Mouse (Mus musculus) monocyte, adult 2 months (primary cell): Measurements from ENCODE around the gene Nek7.

Experiments
- DNase-seq, 2 experiments: peaks; one replicate each; pipeline ENCODE4 v3.0.0; 2022; ENCODE audit warnings: low spot score in 2 of 2, low read depth in 1 of 2

The Nek7 gene

DNA sequence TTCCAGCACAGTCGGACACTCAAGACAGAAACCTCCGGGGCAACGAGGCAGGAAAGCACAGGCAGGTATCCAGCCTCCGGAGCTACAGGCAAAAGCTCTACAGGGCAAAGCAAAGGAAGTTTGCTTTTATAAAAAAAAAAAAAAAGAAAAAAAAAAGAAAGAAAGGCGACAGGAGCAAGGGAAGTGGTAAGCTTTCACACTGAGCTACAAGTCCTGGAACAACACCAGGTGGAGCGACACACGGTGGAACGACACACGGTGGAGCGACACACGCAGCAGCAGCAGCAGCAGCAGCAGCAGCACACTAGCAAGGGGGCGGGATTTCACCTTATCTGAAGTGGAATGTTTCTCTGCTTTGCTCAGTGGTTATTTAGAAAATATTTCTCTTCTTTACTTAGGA, 10.8 kb downstream of the Nek7 start:
- DNase-seq = no peak

- no peak for DNase-seq
These were observed 11.6 kb downstream of the Nek7 start for GRCm38 (mm10) chr1:138608336-138608735.

GRCm38 (mm10) chr1:138607862-138608261, 12.1 kb downstream of the Nek7 start:
- no peak for DNase-seq

- no peak for DNase-seq
These were observed 13.2 kb downstream of the Nek7 start for GRCm38 (mm10) chr1:138606771-138607170.

GRCm38 (mm10) chr1:138604736-138605135, 15.2 kb downstream of the Nek7 start:
- no peak for DNase-seq

DNA sequence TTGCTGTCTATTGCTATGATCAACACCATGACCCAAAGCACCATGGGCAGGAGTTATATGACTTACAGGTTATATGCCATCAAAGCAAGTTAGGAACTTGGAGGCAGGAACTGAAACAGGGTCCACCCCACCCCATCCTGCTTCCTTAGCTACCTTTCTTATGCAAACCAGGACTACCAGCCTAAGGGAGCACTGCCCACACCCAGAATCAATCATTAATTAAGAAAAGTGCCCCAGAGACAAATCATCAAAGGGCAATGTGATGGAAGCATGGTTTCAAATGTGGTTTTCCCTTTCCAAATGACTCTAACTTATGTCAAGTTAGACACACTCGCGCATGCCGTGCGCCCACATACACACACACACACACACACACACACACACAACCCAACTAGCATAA, 16.0 kb downstream of the Nek7 start:
- DNase-seq = no peak

DNA sequence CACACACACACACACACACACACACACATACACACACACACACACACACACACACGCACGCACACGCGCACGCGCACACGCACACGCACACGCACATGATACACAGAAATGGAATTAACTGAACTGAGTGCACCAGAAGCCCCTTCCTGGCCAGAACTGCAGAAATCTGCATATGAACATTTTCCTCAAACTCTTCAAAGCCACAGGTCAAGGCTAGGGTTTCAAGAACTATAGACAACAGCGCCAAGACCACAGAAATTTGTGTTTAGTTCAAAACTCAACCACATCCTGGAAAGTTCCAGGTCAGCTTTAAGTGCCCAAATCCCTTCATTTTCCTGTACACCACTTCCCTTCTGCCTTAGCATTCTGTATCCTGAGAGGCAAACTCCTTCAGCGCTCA, 21.9 kb downstream of the Nek7 start:
- no peak for DNase-seq

GRCm38 (mm10) chr1:138596127-138596706, 23.7 kb downstream of the Nek7 start:
- no peak for DNase-seq

DNA sequence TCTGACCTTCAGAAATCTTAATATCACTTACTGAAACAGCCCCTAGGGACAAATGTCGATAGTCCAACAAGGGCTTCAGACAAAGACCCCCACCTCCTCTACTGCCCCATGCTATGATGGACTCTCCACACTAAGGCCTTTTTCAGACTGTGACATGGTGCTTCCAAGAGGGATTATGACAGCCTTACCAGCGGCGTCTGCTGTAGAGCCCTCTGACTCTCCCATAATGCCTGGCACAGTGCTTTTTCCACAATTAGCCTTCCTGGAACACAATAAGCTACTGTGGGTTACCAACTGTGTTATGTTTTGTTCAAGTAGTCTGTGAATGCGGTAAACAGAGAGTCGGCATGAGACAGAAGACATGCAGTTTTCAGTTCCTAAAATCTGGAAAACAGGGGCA, 25.0 kb downstream of the Nek7 start:
- no peak for DNase-seq

- no peak for DNase-seq
These were observed 26.0 kb downstream of the Nek7 start for GRCm38 (mm10) chr1:138593922-138594321.

DNA sequence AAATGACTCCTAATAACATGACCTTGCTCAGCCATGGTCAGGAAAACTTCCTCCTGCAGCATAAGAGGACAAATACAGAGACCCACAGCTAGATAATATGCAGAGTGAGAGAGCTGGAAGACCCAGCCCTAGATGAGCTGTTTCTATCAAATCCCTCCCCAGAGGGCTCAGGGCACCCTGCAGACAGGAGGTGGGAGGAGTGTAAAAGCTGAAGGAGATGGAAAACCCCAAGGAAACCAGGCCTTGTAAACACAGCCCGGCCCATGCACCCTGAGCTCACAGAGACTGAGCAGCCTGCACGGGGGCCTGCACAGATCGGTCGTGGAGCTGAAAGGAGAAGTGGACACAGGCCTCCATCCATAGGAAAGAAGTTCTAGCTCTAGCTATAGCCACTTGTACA, 27.5 kb downstream of the Nek7 start:
- no peak for DNase-seq

GRCm38 (mm10) chr1:138590451-138591022, 29.4 kb downstream of the Nek7 start:
- DNase-seq = no peak

GRCm38 (mm10) chr1:138589126-138589525, 30.8 kb downstream of the Nek7 start:
- no peak for DNase-seq

DNA sequence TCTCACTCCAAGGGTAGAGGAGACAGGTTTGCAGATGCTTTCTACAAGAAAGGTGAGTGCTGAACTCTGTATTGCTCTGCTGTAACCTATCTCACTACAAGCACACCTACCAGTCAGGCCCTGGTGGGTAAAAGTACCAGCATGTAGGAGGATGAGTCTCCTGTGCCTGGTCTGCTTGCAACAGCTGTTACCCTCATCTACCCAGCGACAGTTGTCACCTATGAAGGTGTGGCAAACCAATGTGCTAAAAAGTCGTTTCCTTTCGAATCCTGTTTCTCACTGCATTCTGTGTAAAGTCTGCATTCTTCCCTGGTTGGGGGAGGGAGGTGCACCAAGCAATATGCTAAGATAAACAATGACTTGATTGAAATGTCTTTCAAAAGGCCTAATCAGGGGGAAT, 32.1 kb downstream of the Nek7 start:
- DNase-seq = no peak

- no peak for DNase-seq
These were observed 33.0 kb downstream of the Nek7 start for GRCm38 (mm10) chr1:138586891-138587290.

- DNase-seq = no peak
These were observed 35.4 kb downstream of the Nek7 start for GRCm38 (mm10) chr1:138584423-138585013.

- DNase-seq = no peak
These were observed 37.7 kb downstream of the Nek7 start for GRCm38 (mm10) chr1:138582225-138582624.

- DNase-seq = no peak
These were observed 40.0 kb downstream of the Nek7 start for GRCm38 (mm10) chr1:138579822-138580492.

GRCm38 (mm10) chr1:138579207-138579606, 40.7 kb downstream of the Nek7 start:
- no peak for DNase-seq

DNA sequence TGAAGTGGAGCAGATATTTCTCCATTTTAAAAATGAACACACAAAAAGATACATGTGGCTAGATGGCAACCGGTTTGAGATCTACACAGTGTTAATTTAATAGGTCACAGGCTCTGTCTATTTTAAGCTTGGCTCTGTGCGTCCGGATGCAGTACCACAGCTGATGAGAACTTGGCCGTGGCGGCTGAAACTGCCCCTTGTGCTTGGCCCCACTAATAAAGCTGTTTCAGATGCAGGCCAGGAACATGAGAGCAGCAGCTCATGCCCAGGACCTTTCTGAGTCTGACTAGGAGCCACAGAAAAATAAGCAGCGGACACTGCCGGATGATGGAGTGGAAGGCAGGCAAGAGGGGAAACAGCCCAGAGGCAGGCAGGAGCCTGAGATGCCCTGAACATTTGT, 43.1 kb downstream of the Nek7 start:
- DNase-seq = no peak

DNA sequence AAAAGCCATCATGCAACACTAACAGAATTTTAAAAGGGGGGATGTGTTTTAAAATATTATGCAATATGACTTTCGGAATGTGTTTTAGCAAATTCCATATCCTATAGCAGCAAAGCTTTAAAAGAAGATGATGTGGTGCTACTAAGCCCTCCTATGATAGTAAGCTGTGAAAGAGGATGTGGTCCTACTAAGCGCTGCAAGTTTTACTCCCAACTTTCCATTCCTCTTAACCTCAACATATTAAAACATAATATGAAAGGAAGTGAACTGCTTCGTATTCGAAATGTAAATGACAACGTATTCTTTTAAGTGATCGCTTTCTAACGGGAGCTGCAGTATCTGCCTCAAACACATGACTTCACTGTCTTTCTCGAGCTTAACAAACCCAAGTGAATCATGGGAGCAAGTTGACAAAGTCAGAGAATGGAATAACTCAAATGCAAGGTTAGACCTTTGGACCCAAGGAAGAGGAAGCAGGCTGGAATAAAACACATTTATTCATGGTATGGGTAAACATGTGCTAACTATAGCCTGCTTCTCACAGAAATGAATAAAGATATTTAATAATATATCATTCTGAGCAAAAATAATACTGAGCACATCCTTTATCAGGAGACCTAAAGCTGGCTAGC, 43.8 kb downstream of the Nek7 start:
- no peak for DNase-seq

- DNase-seq = no peak
These were observed 44.3 kb downstream of the Nek7 start for GRCm38 (mm10) chr1:138575629-138576028.
